Mouse (Mus musculus) thymus, adult 2 months (tissue): Measurements from ENCODE around the gene St13.

Experiments
- CTCF ChIP-seq: fragments of 200-500 bp; IDR thresholded peaks from 2 replicates; pipeline ENCODE4 v1.5.1; 2012; ENCODE audit warnings: mild to moderate bottlenecking, control low read depth, low read length, moderate library complexity, borderline replicate concordance; ENCODE audit not compliant: control insufficient read depth, poor library complexity, insufficient read depth; ENCODE audit errors: extremely low read depth
- POLR2A ChIP-seq: fragments of 200-500 bp; IDR thresholded peaks from 2 replicates; pipeline ENCODE4 v1.6.1; 2012; ENCODE audit warnings: mild to moderate bottlenecking, low read length, control low read depth, moderate library complexity; ENCODE audit not compliant: control insufficient read depth, poor library complexity, insufficient read depth; ENCODE audit errors: extremely low read depth

DNA sequence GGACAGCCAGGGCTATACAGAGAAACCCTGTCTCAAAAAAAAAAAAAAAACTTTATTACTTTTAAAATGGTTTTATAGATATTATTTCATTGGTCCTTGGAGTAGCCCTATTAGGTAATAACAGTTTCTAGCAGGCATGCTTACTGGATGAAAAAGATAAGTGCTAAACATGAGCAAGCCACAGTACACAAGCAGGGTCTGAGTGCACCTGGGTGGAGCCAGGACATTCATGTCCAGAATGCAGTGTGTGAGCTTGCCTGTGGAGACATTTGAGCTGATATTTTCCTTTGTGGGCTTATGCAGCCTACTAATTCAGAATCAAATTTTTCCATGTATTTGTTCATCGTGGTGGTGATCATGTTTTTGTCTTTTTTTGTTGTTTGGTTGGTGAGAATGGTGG, 38.5 kb upstream of the St13 start:
- TF ChIP-seq CTCF = no peak
- TF ChIP-seq POLR2A = no peak
